Mouse (Mus musculus): ENCODE results near the gene Ccdc9b. TPM values are rescaled to one million over a fixed set of nuclear protein-coding genes. Genes with fewer than 3 reads are reported as not detected.

Ccdc9b gene
- polyA plus RNA-seq, 1 experiment: 0.51 TPM

DNA sequence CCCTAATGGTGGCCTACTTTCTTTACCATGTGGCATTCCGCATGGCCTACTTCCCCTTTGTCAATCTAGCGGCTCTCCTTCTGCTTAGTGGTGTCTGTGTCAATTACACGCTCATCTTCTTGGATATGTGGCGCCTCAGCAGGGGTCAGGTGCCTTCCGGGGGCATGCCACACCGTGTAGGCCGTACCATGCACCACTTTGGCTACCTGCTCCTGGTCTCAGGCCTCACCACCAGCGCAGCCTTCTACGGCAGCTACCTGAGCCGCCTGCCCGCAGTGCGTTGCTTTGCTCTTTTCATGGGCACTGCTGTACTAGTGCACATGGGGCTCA is 27.7 kb upstream of the Ccdc9b start:
- H3K36me3 ChIP-seq (ENCODE audit: control insufficient read depth, insufficient read depth, low read length, poor library complexity, severe bottlenecking): no peaks in the 10 kb centered on the region
- no peaks in the 10 kb centered on the region for H3K9me3 ChIP-seq (replicated peaks; ENCODE audit: control insufficient read depth, insufficient read depth, low read length, poor library complexity, severe bottlenecking)
- no peaks in the 10 kb centered on the region; the same call in 1 of the 2 replicates for H3K27me3 ChIP-seq (ENCODE audit: control insufficient read depth, insufficient read depth, low read length, poor library complexity, severe bottlenecking)
- H3K9ac ChIP-seq (ENCODE audit: low read depth, poor library complexity, severe bottlenecking): no peak overlapping the region
- TF ChIP-seq EP300 (IDR thresholded peaks at IDR 0.05; ENCODE audit: insufficient read depth, low read depth, low read length) (no peak), CTCF (IDR thresholded peaks at IDR 0.05; ENCODE audit: low read depth, low read length) (no peak), POLR2A (IDR thresholded peaks at IDR 0.05; ENCODE audit: insufficient read depth, low read length) (no peak)
- no peaks in the 10 kb centered on the region for H3K4me1 ChIP-seq (ENCODE audit: control insufficient read depth, insufficient read depth, low read length)
- H3K4me3 ChIP-seq (ENCODE audit: low read depth, low read length): peak overlapping the region; percentile 50
- H3K27ac ChIP-seq (ENCODE audit: insufficient read depth, low read length): no peak overlapping the region

DNA sequence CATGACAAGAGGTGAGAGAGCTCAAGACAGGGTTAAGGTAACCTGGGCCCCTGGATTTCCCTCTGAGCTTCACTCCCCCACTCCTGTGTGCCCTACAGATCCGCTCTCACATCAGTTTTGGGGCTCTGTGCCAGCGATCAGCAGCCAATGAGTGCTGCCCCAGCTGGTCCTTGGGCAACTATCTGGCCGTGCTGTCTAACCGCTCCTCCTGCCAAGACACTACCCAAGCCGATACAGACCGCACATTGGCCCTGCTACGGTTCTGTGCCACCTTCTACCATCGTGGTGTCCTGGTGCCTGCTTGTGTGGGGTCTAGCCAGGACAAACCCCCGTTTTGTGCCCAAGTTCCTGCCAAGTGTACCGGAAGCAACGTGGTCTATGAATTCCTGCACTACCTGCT is 27.0 kb upstream of the Ccdc9b start:
- Histone ChIP-seq H3K9ac (ENCODE audit: low read depth, poor library complexity, severe bottlenecking) (no peak overlapping the region), H3K27ac (ENCODE audit: insufficient read depth, low read length) (no peak overlapping the region), H3K27me3 (ENCODE audit: control insufficient read depth, insufficient read depth, low read length, poor library complexity, severe bottlenecking) (no peaks in the 10 kb centered on the region; the same call in 1 of the 2 replicates), H3K4me3 (ENCODE audit: low read depth, low read length) (no peak overlapping the region), H3K36me3 (ENCODE audit: control insufficient read depth, insufficient read depth, low read length, poor library complexity, severe bottlenecking) (no peaks in the 10 kb centered on the region), H3K9me3 (replicated peaks; ENCODE audit: control insufficient read depth, insufficient read depth, low read length, poor library complexity, severe bottlenecking) (no peaks in the 10 kb centered on the region), H3K4me1 (ENCODE audit: control insufficient read depth, insufficient read depth, low read length) (no peaks in the 10 kb centered on the region)
- TF ChIP-seq CTCF (IDR thresholded peaks at IDR 0.05; ENCODE audit: low read depth, low read length) (no peak), EP300 (IDR thresholded peaks at IDR 0.05; ENCODE audit: insufficient read depth, low read depth, low read length) (no peak)

DNA sequence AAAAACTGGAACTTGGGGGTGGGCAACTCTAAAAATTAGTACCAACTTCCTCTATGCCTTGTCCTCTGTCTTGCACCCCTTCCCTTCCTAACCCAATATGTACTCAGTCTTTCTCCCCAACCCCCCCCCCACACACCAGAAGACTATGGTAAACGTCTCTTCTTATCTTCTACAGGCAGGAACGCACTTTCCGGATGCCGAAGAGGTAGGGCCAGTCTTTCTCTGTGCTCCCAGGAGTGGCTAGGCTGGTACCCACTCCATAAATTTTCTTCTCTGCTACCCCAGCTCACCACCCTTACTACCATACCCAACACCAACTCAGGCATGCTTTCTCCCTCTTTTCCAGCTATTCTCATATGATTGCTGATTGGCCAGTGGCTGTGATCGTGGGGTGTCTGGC is 24.1 kb upstream of the Ccdc9b start:
- Histone ChIP-seq H3K27me3 (ENCODE audit: control insufficient read depth, insufficient read depth, low read length, poor library complexity, severe bottlenecking) (no peaks in the 10 kb centered on the region; the same call in 1 of the 2 replicates), H3K36me3 (ENCODE audit: control insufficient read depth, insufficient read depth, low read length, poor library complexity, severe bottlenecking) (no peaks in the 10 kb centered on the region), H3K9me3 (replicated peaks; ENCODE audit: control insufficient read depth, insufficient read depth, low read length, poor library complexity, severe bottlenecking) (no peaks in the 10 kb centered on the region), H3K27ac (ENCODE audit: insufficient read depth, low read length) (no peak overlapping the region), H3K4me3 (ENCODE audit: low read depth, low read length) (no peak overlapping the region), H3K9ac (ENCODE audit: low read depth, poor library complexity, severe bottlenecking) (no peak overlapping the region), H3K4me1 (ENCODE audit: control insufficient read depth, insufficient read depth, low read length) (no peaks in the 10 kb centered on the region)
- no peak for TF ChIP-seq CTCF (IDR thresholded peaks at IDR 0.05; ENCODE audit: low read depth, low read length)
- no peak for TF ChIP-seq EP300 (IDR thresholded peaks at IDR 0.05; ENCODE audit: insufficient read depth, low read depth, low read length)
- no peak for TF ChIP-seq POLR2A (IDR thresholded peaks at IDR 0.05; ENCODE audit: insufficient read depth, low read length)

DNA sequence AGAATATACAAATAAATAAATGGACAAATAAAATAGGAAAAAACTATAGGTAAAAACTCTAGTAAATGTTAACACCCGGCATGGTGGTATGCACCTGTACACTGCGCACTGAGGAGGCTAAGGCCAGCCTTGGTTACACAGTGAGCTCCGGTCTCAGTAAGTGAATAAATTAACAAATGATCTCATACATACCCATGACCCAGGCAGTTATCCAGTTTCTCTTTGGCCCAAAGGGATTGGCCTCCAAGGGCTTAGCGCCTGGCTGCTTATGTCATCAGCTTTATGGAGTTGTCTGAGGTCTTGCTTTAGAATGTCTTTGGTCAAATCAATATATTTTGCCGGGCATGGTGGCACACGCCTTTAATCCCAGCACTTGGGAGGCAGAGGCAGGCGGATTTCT is 21.2 kb upstream of the Ccdc9b start:
- H3K36me3 ChIP-seq (ENCODE audit: control insufficient read depth, insufficient read depth, low read length, poor library complexity, severe bottlenecking): no peaks in the 10 kb centered on the region
- TF ChIP-seq CTCF (IDR thresholded peaks at IDR 0.05; ENCODE audit: low read depth, low read length): no peak
- peaks cover 2% of the 10 kb centered on the region for H3K4me1 ChIP-seq (ENCODE audit: control insufficient read depth, insufficient read depth, low read length)
- no peak overlapping the region for H3K27ac ChIP-seq (ENCODE audit: insufficient read depth, low read length)
- H3K4me3 ChIP-seq (ENCODE audit: low read depth, low read length): no peak overlapping the region
- H3K9me3 ChIP-seq (replicated peaks; ENCODE audit: control insufficient read depth, insufficient read depth, low read length, poor library complexity, severe bottlenecking): no peaks in the 10 kb centered on the region
- H3K9ac ChIP-seq (ENCODE audit: low read depth, poor library complexity, severe bottlenecking): no peak overlapping the region
- no peaks in the 10 kb centered on the region; the same call in 1 of the 2 replicates for H3K27me3 ChIP-seq (ENCODE audit: control insufficient read depth, insufficient read depth, low read length, poor library complexity, severe bottlenecking)

DNA sequence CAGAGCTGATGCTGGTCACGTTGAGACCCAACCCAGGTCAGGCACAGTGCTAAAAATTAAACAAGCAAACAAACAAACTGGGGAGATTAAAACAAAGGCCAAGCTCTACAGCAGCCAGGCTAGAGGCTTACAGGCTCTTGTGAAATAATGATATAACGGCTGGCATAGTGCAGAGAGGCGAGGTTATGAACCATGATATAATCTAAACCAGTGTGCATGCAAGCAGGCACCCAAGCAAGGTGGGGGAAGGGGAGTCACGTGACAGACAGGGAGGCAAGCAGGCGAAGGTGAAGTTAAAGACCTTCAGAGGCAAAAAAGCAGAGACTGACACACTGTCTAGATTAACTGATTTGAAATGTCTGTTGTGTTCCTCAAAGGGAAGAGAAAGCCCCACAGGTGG is 20.6 kb upstream of the Ccdc9b start:
- Histone ChIP-seq H3K27me3 (ENCODE audit: control insufficient read depth, insufficient read depth, low read length, poor library complexity, severe bottlenecking) (no peaks in the 10 kb centered on the region; the same call in 1 of the 2 replicates), H3K9me3 (replicated peaks; ENCODE audit: control insufficient read depth, insufficient read depth, low read length, poor library complexity, severe bottlenecking) (no peaks in the 10 kb centered on the region), H3K9ac (ENCODE audit: low read depth, poor library complexity, severe bottlenecking) (no peak overlapping the region), H3K36me3 (ENCODE audit: control insufficient read depth, insufficient read depth, low read length, poor library complexity, severe bottlenecking) (no peaks in the 10 kb centered on the region), H3K4me1 (ENCODE audit: control insufficient read depth, insufficient read depth, low read length) (peaks cover 2% of the 10 kb centered on the region), H3K4me3 (ENCODE audit: low read depth, low read length) (no peak overlapping the region), H3K27ac (ENCODE audit: insufficient read depth, low read length) (no peak overlapping the region)
- TF ChIP-seq CTCF (IDR thresholded peaks at IDR 0.05; ENCODE audit: low read depth, low read length) (no peak), POLR2A (IDR thresholded peaks at IDR 0.05; ENCODE audit: insufficient read depth, low read length) (no peak)

DNA sequence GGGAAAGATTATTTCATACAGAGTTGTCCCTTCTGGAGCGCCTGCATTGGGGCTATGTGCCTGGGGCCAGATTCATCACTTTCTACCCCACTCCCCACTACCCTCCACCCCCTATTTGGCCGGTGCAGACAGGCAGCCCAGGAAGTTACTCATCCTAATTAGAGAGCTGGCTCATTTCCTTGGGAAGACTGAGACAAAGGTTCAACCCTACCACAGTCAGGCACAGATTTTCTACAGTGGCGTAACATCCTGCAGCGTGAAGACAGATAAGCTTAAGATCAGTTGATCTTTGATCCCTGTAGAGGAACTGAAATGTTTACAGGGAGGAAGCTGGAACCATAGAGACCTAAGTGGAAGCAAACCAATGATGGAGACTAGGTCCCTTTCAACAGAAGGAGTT is 19.8 kb upstream of the Ccdc9b start:
- H3K27me3 ChIP-seq (ENCODE audit: control insufficient read depth, insufficient read depth, low read length, poor library complexity, severe bottlenecking): no peaks in the 10 kb centered on the region; the same call in 1 of the 2 replicates
- H3K9ac ChIP-seq (ENCODE audit: low read depth, poor library complexity, severe bottlenecking): no peak overlapping the region
- H3K27ac ChIP-seq (ENCODE audit: insufficient read depth, low read length): no peak overlapping the region
- no peak for TF ChIP-seq POLR2A (IDR thresholded peaks at IDR 0.05; ENCODE audit: insufficient read depth, low read length)
- no peak for TF ChIP-seq CTCF (IDR thresholded peaks at IDR 0.05; ENCODE audit: low read depth, low read length)
- TF ChIP-seq EP300 (IDR thresholded peaks at IDR 0.05; ENCODE audit: insufficient read depth, low read depth, low read length): no peak
- H3K4me3 ChIP-seq (ENCODE audit: low read depth, low read length): no peak overlapping the region
- H3K9me3 ChIP-seq (replicated peaks; ENCODE audit: control insufficient read depth, insufficient read depth, low read length, poor library complexity, severe bottlenecking): no peaks in the 10 kb centered on the region
- H3K4me1 ChIP-seq (ENCODE audit: control insufficient read depth, insufficient read depth, low read length): peaks cover 2% of the 10 kb centered on the region
- no peaks in the 10 kb centered on the region for H3K36me3 ChIP-seq (ENCODE audit: control insufficient read depth, insufficient read depth, low read length, poor library complexity, severe bottlenecking)

Measured in ES-Bruce4 (cell line).